Mouse (Mus musculus): ENCODE data around the gene Olfr95. TPM values are rescaled to one million over a fixed set of nuclear protein-coding genes. Genes with fewer than 3 reads are reported as not detected.
"Not testable (repeated sequence)": the region's sequence is repeated elsewhere in the genome, so short reads cannot be mapped to it uniquely, and the experiment has no call there.

Gene Olfr95
- total RNA-seq (2021), result not detected
- long read RNA-seq, experiment 1, result 0 reads
- long read RNA-seq, experiment 2, result 0 reads

- no peak for DNase-seq (ENCODE audit: low spot score in 2 of 2)
Measured at GRCm38 (mm10) chr17:37213018-37213417, at the start of gene Olfr95. Gene Olfr95 (minus strand): TSS chr17:37213118.

GRCm38 (mm10) chr17:37250544-37250943 is 37.6 kb upstream of the Olfr95 start:
- peak; percentile 9 to 25 for DNase-seq (ENCODE audit: low spot score in 2 of 2)

- no peak for DNase-seq (ENCODE audit: low spot score in 2 of 2)
Measured at GRCm38 (mm10) chr17:37249460-37249859, 36.5 kb upstream of the Olfr95 start.

- peak; percentile 20 to 33 for DNase-seq (ENCODE audit: low spot score in 2 of 2)
Measured at GRCm38 (mm10) chr17:37246715-37247114, 33.8 kb upstream of the Olfr95 start.

- DNase-seq (ENCODE audit: low spot score in 2 of 2), result no peak
Measured at GRCm38 (mm10) chr17:37242198-37242597, 29.3 kb upstream of the Olfr95 start.

GRCm38 (mm10) chr17:37237230-37237629 is 24.3 kb upstream of the Olfr95 start, which contains the start of gene Olfr97:
Gene Olfr97 (minus strand): TSS chr17:37237330.
- not testable (repeated sequence) for DNase-seq (ENCODE audit: low spot score in 2 of 2)

GRCm38 (mm10) chr17:37221879-37222278 is 9.0 kb upstream of the Olfr95 start:
- no peak for DNase-seq (ENCODE audit: low spot score in 2 of 2)

GRCm38 (mm10) chr17:37219846-37220245 is 6.9 kb upstream of the Olfr95 start, which contains the start of gene Olfr96:
Gene Olfr96 (plus strand): TSS chr17:37220146.
- DNase-seq (ENCODE audit: low spot score in 2 of 2), result no peak

- no peak for DNase-seq (ENCODE audit: low spot score in 2 of 2)
Measured at GRCm38 (mm10) chr17:37218486-37218885, 5.6 kb upstream of the Olfr95 start.

GRCm38 (mm10) chr17:37210884-37211768 is 1.8 kb downstream of the Olfr95 start:
- DNase-seq (ENCODE audit: low spot score in 2 of 2), result no peak

- DNase-seq (ENCODE audit: low spot score in 2 of 2), result no peak
Measured at GRCm38 (mm10) chr17:37203917-37204236, 9.0 kb downstream of the Olfr95 start.

- peak; percentile 65 to 77 for DNase-seq (ENCODE audit: low spot score in 2 of 2)
Measured at GRCm38 (mm10) chr17:37203206-37203916, 9.6 kb downstream of the Olfr95 start.

GRCm38 (mm10) chr17:37200894-37201293 is 12.0 kb downstream of the Olfr95 start, which contains the start of gene Olfr94:
Gene Olfr94 (minus strand): TSS chr17:37200994.
- no peak for DNase-seq (ENCODE audit: low spot score in 2 of 2)

GRCm38 (mm10) chr17:37196845-37197724 is 15.8 kb downstream of the Olfr95 start:
- DNase-seq (ENCODE audit: low spot score in 2 of 2), result peak; percentile 23 to 26

GRCm38 (mm10) chr17:37194782-37195181 is 18.1 kb downstream of the Olfr95 start:
- DNase-seq (ENCODE audit: low spot score in 2 of 2), result no peak

GRCm38 (mm10) chr17:37193656-37194055 is 19.3 kb downstream of the Olfr95 start, which contains the start of gene Ubd:
Gene Ubd (plus strand): TSS chr17:37193892.
- no peak for DNase-seq (ENCODE audit: low spot score in 2 of 2)

GRCm38 (mm10) chr17:37193032-37193431 is 19.9 kb downstream of the Olfr95 start:
- no peak for DNase-seq (ENCODE audit: low spot score in 2 of 2)

- peak in 1 of 2 experiments; percentile 24 for DNase-seq (ENCODE audit: low spot score in 2 of 2)
Measured at GRCm38 (mm10) chr17:37190711-37191110, 22.2 kb downstream of the Olfr95 start.

- no peak for DNase-seq (ENCODE audit: low spot score in 2 of 2)
Measured at GRCm38 (mm10) chr17:37185474-37185873, 27.4 kb downstream of the Olfr95 start.

- no peak for DNase-seq (ENCODE audit: low spot score in 2 of 2)
Measured at GRCm38 (mm10) chr17:37161394-37161793, 51.5 kb downstream of the Olfr95 start, which contains the start of gene Olfr93. Gene Olfr93 (minus strand): TSS chr17:37161494.
